Mouse (Mus musculus) kidney, postnatal 14 days (tissue): ENCODE data around the gene Hmgn3.
"Not testable (repeated sequence)": the region's sequence is repeated elsewhere in the genome, so short reads cannot be mapped to it uniquely, and the experiment has no call there.

ENCODE experiments used
- DNase-seq: peaks from one replicate; pipeline ENCODE4 v3.0.0; 2022; ENCODE audit warnings: mixed read lengths

Gene Hmgn3

GRCm38 (mm10) chr9:83146446-83147188 is at the start of gene Hmgn3:
Hmgn3 (minus strand) TSS chr9:83146685.
- peak; percentile 94 for DNase-seq

GRCm38 (mm10) chr9:83195765-83196164 is 49.3 kb upstream of the Hmgn3 start:
- no peak for DNase-seq

DNA sequence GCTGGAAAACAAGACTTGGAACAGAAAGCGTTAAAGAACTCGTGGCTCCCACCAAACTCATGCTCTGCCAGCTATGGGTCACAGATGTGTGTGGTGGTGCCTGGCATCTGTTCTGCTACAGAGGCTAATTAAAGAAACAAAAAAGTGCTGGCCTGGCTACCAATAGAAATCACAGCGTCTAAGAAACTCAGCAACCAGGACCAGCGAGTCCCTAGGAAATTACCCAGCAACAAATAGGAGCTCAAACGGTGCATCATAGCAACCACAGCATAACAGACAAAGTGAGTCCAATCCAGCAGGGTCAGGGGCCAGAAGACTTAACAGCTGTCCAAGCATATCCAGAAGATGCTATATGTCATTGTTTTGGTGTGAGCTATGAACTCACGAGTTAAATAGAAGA is 48.5 kb upstream of the Hmgn3 start:
- DNase-seq: no peak

- no peak for DNase-seq
These were observed 41.3 kb upstream of the Hmgn3 start for GRCm38 (mm10) chr9:83187752-83188151.

DNA sequence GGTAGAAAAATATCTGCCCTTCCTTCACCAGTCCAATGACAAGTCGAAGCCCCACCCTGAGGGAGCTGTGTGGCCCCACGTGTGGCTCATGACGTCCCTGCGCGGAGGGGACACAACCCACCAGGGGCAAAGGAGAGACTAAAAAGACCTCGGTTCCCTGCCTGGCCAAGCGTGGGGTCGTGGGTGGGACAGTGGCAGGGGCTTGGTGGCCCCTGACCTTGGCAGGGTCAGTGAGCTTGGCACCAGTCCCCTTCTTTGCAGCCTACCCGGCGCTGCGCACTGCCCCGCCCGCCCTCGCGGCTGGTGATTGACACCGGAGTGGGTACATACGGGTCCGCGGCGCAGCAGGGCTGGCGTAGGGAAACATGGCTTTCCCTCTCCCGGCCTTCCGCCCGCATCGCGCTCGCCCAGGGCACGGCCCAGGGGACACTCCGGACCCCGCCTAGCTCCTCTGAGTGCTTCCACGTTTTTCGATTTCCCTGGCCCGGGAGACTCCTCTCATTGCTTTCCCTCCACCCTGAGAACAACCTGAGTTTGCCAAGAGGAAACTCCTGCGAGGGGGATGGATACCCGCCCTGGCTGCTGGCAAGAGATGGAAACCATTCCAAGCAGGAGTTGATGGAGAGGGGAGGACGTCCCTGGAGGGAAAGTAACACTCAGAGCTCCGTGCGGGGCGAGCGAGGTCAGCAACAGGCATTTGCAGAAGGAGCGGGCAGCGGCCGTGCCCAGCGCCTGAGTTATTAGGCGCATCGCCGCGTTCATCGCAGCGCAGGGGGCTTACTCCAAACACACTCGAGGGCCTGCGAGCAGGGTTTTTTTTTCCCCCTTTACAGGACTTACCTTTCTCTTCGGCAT is 667 bp downstream of the Hmgn3 start:
- peak; percentile 63 for DNase-seq

- no peak for DNase-seq
These were observed 16.7 kb downstream of the Hmgn3 start for GRCm38 (mm10) chr9:83129831-83130230.

DNA sequence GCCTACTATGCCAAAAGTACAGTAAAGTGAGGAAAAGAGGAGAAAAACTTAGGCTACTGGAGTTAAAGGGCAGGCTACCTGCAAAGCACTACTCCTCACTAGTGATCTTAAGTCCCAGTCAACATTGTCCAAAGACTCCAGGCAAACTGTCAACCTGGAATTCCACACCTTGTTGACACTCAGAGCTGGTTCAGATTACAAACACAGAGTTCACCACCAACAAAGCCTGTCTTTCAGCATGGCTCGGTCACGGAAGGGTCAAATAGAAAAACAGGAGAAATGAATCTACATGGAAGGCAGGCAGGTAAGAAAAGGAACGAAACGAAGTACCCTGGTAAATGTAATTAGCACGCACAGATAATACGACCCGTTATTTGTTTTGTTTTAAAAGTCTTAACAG is 18.6 kb downstream of the Hmgn3 start:
- no peak for DNase-seq

DNA sequence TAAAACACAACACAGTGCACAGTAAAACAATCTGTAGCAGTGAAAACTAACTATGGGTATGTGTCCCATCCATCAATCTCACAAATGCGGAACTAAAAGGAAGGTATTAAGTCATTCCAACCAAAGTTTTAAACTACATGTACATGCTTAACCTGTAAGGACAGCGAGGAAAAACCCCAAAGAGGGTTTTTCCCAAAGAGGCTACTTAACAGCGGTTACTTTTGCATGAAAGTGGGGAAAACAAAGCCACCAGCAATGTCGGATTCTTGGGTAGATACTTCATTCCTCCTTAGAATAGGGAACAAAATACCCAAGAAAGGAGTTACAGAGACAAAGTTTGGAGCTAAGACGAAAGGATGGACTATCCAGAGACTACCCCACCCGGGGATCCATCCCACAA is 20.0 kb downstream of the Hmgn3 start:
- not testable (repeated sequence) for DNase-seq

- no peak for DNase-seq
These were observed 27.3 kb downstream of the Hmgn3 start for GRCm38 (mm10) chr9:83119211-83119610.

DNA sequence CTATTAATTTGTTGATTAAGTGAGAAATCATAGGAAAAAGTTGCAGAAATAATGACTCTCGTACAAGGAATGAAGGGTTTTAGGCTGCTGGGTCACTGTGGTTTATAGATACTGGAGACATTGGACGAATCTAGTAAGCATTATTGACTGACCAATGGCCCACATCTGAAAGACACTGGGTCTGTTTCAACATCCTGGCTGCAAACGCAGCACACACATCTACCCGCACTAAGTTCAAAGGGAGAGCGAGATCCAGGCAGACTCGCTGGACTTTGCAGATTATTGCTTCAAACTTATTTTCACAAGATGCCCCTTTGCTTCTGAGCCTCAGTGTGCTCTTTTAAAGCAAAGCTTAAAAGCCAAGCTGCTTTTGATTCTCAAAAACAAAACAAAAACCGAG is 29.0 kb downstream of the Hmgn3 start:
- DNase-seq: no peak

GRCm38 (mm10) chr9:83116774-83117474 is 29.6 kb downstream of the Hmgn3 start:
- no peak for DNase-seq

GRCm38 (mm10) chr9:83115676-83116075 is 30.8 kb downstream of the Hmgn3 start:
- peak; percentile 62 for DNase-seq

DNA sequence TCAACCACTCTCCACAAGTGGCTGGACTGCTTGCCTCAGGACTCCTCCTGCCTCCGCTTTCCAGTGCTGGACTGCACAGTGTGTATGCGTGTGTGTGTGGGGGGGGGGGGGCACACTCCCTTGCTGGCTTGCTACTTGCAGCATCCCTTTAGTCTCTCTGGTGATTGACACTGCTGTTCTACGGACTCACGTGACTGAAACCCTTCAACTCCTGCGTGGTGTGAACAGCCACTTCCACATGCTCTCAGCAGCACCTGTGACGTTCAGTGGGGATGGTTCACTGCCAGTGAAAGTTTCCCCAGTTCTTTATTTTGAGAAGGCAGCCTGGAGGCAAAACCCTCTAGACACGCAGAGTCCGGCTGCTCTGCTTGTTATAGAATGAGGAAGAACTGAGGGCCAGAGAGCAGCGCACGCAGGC is 32.7 kb downstream of the Hmgn3 start:
- DNase-seq: no peak

DNA sequence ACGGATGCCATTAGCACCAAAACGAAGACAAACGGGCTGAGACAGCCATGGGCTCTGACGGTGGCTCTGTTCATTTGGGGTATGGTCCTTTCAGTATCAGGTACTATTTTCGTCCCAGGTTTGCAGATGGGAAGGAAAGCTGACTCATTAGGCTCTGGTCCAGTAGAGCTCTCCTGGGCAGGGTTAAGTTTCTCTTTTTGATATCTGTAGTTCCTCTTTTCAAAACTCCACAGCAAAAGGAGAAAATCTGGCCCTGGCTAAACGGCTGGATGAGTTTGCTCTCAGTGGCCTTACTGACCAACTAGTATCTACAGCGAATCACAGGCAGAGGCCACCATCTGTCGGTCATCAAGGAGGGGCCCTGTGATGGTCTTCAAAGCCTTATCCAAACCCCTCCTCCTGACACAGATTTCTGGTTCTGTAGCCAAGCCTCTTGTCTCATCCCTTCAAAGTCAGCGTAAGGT is 34.1 kb downstream of the Hmgn3 start:
- DNase-seq: no peak

DNA sequence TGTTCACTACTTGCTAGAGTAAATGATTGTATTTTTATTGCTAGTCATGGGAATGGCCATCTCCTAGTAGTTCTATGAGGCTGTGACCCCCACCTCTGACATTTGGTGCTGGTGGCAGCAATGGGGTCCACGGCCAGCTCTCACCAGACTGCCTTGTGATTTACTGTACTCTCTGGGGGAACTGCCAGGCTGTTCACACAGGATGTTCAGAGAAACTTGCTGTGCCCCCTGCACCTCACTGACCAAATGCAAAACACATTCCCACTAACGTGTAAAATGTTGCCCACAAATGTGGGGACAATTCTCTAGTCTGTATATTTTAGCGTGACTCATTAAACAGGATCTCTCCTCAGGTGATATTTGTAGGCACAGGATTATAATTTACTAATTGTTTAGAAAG is 34.7 kb downstream of the Hmgn3 start:
- no peak for DNase-seq

DNA sequence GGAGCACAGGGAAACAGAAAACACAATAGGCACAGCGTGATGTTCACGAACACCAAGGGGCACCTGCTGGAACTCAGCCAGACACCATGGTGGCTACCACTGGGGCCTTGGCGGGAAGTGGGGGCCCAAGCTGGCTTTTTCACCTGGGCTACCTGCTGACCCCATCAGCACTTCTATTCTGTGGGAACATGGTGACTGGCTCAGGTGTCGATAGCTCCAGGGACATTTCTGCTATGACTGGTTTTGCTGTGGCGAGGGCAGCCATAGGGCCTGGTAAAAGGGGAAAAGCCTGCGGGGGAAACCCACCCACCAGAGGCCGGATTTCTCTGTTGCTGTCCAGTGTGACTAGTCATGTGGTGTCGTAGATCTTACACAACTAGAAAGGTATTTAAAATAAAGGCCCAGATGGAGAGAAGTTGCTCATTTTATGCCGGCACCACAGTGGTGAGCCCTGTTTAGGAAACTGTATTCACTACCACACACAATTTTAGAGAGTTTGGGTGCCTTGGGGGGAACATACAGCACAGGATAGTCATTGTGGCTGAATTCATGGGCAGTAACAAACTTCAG is 35.3 kb downstream of the Hmgn3 start:
- DNase-seq: no peak

DNA sequence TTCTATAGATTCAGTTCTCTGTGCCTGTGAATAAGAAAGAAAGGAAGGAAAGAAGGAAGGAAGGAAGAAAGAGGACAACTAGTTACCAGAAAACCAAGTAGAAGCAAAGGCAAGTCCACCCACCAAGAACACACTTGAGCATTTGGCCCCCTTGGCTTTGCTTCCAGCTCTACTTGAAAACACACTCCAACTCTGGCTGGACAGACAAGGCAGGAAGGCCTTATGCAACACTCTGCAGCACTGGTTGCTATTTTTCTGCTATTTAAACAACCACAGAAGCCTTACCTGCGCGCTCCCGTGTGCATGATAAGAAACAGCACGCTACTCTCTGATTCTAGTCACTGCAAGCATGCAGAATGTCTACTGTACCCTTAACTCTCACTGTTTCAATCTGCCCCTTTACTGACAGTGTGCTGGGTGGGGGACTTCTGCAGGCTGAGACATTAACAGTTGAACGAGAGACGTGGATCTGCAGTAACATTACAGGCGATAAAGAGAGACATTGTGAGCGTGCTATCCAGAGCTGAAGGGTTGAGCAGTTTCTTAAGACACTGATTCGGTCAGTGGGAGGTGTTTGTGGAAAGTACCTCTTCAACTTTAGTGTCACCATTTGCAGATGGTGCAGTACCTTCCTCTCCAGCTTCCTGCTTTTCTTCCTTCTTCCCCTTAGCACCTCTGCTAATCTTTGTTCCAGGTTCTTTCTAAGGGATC is 35.9 kb downstream of the Hmgn3 start:
- DNase-seq: no peak

- no peak for DNase-seq
These were observed 36.8 kb downstream of the Hmgn3 start for GRCm38 (mm10) chr9:83109705-83110104.

- DNase-seq: no peak
These were observed 37.7 kb downstream of the Hmgn3 start for GRCm38 (mm10) chr9:83108821-83109220.

GRCm38 (mm10) chr9:83103785-83104184 is 42.7 kb downstream of the Hmgn3 start:
- no peak for DNase-seq

DNA sequence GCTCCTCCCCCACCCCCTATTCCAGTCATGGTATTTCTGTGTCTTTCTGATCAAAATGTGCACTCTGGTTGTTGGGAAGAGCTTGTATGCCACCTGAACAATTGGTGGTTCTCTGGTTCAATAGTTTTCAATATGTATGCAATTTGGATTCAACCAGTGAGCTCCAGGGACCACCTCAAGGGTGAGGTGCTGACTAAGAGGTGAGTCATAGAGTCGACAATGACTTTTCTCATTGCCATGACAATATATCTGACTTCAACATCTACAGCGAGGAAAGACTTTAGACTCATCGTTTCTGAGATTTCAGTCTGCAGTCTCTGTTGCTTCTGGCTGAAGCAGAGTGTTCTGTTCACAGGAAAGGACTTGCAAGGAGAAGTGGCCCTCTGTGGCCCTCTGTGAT is 44.8 kb downstream of the Hmgn3 start:
- DNase-seq: no peak

DNA sequence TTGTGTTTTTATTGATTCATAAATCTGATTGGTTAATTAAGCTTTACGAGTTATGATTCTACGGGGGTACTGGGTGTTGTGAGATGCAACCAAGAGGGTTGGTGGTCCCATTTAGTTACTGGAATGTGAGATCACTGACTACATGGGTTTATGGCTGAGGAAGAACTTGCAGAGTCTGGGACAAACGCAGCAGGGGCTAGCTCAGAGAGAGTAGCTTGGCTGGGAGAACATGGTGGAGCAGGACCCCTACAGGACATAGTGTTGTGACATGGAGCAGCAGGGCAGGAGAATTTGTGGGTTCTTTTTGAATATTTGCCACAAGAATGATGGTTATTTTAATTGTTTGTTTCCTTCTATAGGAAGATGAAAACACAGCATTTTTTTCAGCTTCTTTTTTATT is 45.7 kb downstream of the Hmgn3 start:
- no peak for DNase-seq
